Mouse (Mus musculus): Measurements from ENCODE around the gene Rcor1. TPM values are rescaled to one million over a fixed set of nuclear protein-coding genes. Genes with fewer than 3 reads are reported as not detected.

The Rcor1 gene
- polyA plus RNA-seq, 1 experiment from 2014 or later = 19.2 TPM

DNA sequence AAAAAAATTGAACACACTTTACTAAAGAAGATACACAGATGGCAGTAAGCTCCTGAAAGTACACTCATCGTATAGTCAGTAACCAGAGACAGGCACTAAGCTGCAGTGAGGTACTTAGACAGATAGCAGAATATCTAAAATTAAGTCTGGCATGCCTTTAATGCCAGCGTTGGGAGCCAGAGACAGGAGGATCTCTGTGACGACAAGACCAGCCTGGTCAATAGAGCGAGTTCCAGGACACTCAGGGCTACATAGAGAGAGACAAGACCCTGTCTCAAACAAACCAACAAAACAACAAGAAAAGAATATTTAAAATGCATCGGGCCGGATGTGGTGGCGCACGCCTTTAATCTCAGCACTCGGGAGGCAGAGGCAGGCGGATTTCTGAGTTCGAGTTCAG, 41.1 kb upstream of the Rcor1 start:
- ATAC-seq (ENCODE audit: insufficient number of reproducible peaks, insufficient read depth, low FRiP score, low read depth) = no peak
- H3K27ac ChIP-seq (ENCODE audit: low read length) = no peak overlapping the region
- WGBS = 96% methylated on average over 11 of the region's 11 CpGs
- H3K9ac ChIP-seq (replicated peaks; ENCODE audit: low read depth, low read length) = no peak overlapping the region
- no peaks in the 10 kb centered on the region for H3K9me3 ChIP-seq (ENCODE audit: control insufficient read depth, low read depth, low read length)
- no peak overlapping the region for H3K4me2 ChIP-seq (replicated peaks; ENCODE audit: low read depth, low read length)
- H3K4me1 ChIP-seq (ENCODE audit: control insufficient read depth, insufficient read depth, low read length) = no peaks in the 10 kb centered on the region
- no peak overlapping the region for H3K4me3 ChIP-seq (ENCODE audit: low read depth, low read length)
- no peaks in the 10 kb centered on the region for H3K27me3 ChIP-seq (ENCODE audit: control insufficient read depth, insufficient read depth, low read length)
- no peaks in the 10 kb centered on the region for H3K36me3 ChIP-seq (ENCODE audit: control insufficient read depth, insufficient read depth, low read length)

DNA sequence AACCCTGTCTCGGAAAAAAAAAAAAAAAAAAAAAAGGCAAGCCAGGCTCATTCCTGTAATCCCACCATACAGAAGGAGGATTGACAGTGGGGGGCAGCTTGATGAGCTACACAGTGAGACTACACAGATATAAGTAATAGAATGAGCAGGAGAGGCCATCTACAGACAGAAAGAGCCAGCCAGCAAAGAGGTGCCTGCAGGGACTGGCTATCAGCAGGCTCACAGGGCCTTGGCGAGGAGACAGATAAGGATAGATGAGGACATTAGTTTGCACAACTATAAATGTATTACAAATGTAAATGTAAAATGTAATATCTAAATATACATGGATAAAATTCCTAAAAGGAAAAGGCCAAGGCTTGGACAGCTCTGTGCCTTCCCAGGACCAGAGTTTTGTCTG, 39.3 kb upstream of the Rcor1 start:
- WGBS = 70% methylated on average over 2 of the region's 2 CpGs
- Histone ChIP-seq H3K36me3 (ENCODE audit: control insufficient read depth, insufficient read depth, low read length) (no peaks in the 10 kb centered on the region), H3K27ac (ENCODE audit: low read length) (no peak overlapping the region), H3K27me3 (ENCODE audit: control insufficient read depth, insufficient read depth, low read length) (no peaks in the 10 kb centered on the region), H3K4me2 (replicated peaks; ENCODE audit: low read depth, low read length) (no peak overlapping the region), H3K4me3 (ENCODE audit: low read depth, low read length) (no peak overlapping the region), H3K4me1 (ENCODE audit: control insufficient read depth, insufficient read depth, low read length) (no peaks in the 10 kb centered on the region), H3K9ac (replicated peaks; ENCODE audit: low read depth, low read length) (no peak overlapping the region), H3K9me3 (ENCODE audit: control insufficient read depth, low read depth, low read length) (no peaks in the 10 kb centered on the region)
- ATAC-seq (ENCODE audit: insufficient number of reproducible peaks, insufficient read depth, low FRiP score, low read depth) = no peak

DNA sequence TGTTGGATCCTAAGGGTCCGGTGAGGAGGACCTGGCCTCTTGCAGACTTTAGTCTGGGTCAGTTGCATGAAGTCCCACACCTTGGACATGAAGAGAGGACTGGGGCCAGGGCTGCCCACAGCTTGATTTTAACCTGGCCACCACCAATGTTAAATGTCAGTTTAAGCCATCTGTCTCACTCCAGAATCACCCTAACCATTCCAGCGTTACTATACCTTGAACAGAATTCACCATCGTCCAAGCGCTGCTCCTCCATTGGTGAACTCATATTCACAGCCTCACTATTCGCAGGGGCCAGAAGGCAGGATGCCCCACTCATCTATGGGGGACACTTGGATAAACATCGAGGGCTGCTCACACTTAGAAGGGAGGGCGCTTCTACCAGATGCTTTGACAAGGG, 38.2 kb upstream of the Rcor1 start:
- 95% methylated on average over 7 of the region's 7 CpGs for WGBS
- peaks cover 2% of the 10 kb centered on the region; the same call in 1 of the 2 replicates for H3K4me1 ChIP-seq (ENCODE audit: control insufficient read depth, insufficient read depth, low read length)
- ATAC-seq (ENCODE audit: insufficient number of reproducible peaks, insufficient read depth, low FRiP score, low read depth) = no peak
- H3K4me3 ChIP-seq (ENCODE audit: low read depth, low read length) = no peak overlapping the region
- H3K9me3 ChIP-seq (ENCODE audit: control insufficient read depth, low read depth, low read length) = no peaks in the 10 kb centered on the region
- no peaks in the 10 kb centered on the region for H3K27me3 ChIP-seq (ENCODE audit: control insufficient read depth, insufficient read depth, low read length)
- no peak overlapping the region for H3K9ac ChIP-seq (replicated peaks; ENCODE audit: low read depth, low read length)
- H3K4me2 ChIP-seq (replicated peaks; ENCODE audit: low read depth, low read length) = no peak overlapping the region
- no peak overlapping the region for H3K27ac ChIP-seq (ENCODE audit: low read length)
- no peaks in the 10 kb centered on the region for H3K36me3 ChIP-seq (ENCODE audit: control insufficient read depth, insufficient read depth, low read length)

DNA sequence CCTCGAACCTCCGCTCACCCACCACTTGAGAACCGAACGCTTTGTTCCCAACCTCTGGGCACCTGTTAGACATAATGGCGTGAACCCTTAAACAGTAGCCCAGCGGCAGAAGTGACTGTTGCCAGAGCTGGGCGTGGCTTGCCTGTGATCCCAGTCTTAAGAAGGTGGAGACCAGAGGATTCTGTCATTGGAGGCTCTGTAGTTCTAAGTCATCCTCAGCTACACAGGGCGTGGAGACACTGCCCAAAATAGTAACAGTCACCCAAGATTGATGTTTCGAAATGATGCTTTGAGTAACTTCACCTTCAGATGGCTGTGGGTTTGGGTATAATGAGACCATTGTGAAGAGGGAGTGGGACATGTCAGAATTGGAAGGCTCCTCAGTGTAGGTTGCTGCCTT, 35.0 kb upstream of the Rcor1 start:
- 75% methylated on average over 9 of the region's 9 CpGs for WGBS
- ATAC-seq (ENCODE audit: insufficient number of reproducible peaks, insufficient read depth, low FRiP score, low read depth) = no peak

DNA sequence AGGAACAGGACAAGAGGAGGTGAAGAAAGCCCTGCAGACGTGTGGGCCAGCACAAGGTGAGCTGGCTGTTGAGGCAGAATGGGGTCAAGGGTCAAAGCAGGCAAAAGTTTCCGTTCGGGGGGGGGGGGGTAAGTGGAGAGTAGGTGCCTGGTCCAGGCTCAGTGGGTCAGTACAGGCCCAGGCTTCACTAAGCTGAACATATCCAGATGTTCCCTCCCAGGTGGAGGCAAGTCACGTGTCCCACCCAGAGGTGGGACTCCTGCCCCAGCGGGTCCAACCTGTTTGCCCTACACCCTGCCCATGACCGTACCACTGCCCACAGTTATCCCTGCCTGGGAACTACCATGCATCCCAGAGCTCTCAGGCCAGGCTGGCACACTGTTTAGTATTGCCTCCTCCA, 33.3 kb upstream of the Rcor1 start:
- ATAC-seq (ENCODE audit: insufficient number of reproducible peaks, insufficient read depth, low FRiP score, low read depth) = 0 out of 2 replicates have a peak, but pooled peaks have one; percentile 23
- Histone ChIP-seq H3K9me3 (ENCODE audit: control insufficient read depth, low read depth, low read length) (no peaks in the 10 kb centered on the region), H3K36me3 (ENCODE audit: control insufficient read depth, insufficient read depth, low read length) (no peaks in the 10 kb centered on the region), H3K4me1 (ENCODE audit: control insufficient read depth, insufficient read depth, low read length) (peaks cover 33% of the 10 kb centered on the region; the same call in 1 of the 2 replicates), H3K4me3 (ENCODE audit: low read depth, low read length) (no peak overlapping the region), H3K27me3 (ENCODE audit: control insufficient read depth, insufficient read depth, low read length) (no peaks in the 10 kb centered on the region), H3K27ac (ENCODE audit: low read length) (peak overlapping the region; percentile 68; the same call in 1 of the 2 replicates), H3K9ac (replicated peaks; ENCODE audit: low read depth, low read length) (no peak overlapping the region), H3K4me2 (replicated peaks; ENCODE audit: low read depth, low read length) (no peak overlapping the region)
- 61% methylated on average over 6 of the region's 6 CpGs for WGBS

More for the DNA sequence above, 35.0 kb upstream of the Rcor1 start:
- H3K9ac ChIP-seq (replicated peaks; ENCODE audit: low read depth, low read length) = no peak overlapping the region
- H3K4me2 ChIP-seq (replicated peaks; ENCODE audit: low read depth, low read length) = no peak overlapping the region
- H3K4me1 ChIP-seq (ENCODE audit: control insufficient read depth, insufficient read depth, low read length) = peaks cover 30% of the 10 kb centered on the region; the same call in 1 of the 2 replicates
- H3K36me3 ChIP-seq (ENCODE audit: control insufficient read depth, insufficient read depth, low read length) = no peaks in the 10 kb centered on the region
- no peak overlapping the region for H3K4me3 ChIP-seq (ENCODE audit: low read depth, low read length)
- H3K27me3 ChIP-seq (ENCODE audit: control insufficient read depth, insufficient read depth, low read length) = no peaks in the 10 kb centered on the region
- no peaks in the 10 kb centered on the region for H3K9me3 ChIP-seq (ENCODE audit: control insufficient read depth, low read depth, low read length)
- no peak overlapping the region for H3K27ac ChIP-seq (ENCODE audit: low read length)

DNA sequence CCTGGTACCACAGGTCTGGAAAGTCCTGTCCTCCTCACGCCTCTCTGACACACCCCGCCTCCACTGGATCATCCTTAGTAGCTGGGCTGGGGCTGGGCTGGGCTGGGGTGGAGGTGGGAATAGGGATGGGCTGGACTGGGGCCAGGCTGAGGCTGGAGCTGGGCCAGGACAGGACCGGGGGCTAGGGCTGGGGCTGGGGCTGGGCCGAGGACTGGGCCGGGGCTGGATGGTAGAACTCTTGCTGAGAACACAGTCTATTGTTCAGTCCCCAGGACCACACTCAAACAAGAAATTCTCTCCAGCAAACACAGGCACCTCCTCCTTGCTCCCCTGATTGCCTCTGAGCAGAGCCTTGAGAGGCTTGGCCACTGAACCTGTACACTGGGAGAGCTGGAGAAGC, 32.8 kb upstream of the Rcor1 start:
- Histone ChIP-seq H3K4me2 (replicated peaks; ENCODE audit: low read depth, low read length) (no peak overlapping the region), H3K4me1 (ENCODE audit: control insufficient read depth, insufficient read depth, low read length) (peaks cover 33% of the 10 kb centered on the region; the same call in 1 of the 2 replicates), H3K4me3 (ENCODE audit: low read depth, low read length) (no peak overlapping the region), H3K36me3 (ENCODE audit: control insufficient read depth, insufficient read depth, low read length) (no peaks in the 10 kb centered on the region), H3K27ac (ENCODE audit: low read length) (peak overlapping the region; percentile 68), H3K9me3 (ENCODE audit: control insufficient read depth, low read depth, low read length) (no peaks in the 10 kb centered on the region), H3K27me3 (ENCODE audit: control insufficient read depth, insufficient read depth, low read length) (no peaks in the 10 kb centered on the region), H3K9ac (replicated peaks; ENCODE audit: low read depth, low read length) (no peak overlapping the region)
- ATAC-seq (ENCODE audit: insufficient number of reproducible peaks, insufficient read depth, low FRiP score, low read depth) = no peak
- 33% methylated on average over 5 of the region's 5 CpGs for WGBS

DNA sequence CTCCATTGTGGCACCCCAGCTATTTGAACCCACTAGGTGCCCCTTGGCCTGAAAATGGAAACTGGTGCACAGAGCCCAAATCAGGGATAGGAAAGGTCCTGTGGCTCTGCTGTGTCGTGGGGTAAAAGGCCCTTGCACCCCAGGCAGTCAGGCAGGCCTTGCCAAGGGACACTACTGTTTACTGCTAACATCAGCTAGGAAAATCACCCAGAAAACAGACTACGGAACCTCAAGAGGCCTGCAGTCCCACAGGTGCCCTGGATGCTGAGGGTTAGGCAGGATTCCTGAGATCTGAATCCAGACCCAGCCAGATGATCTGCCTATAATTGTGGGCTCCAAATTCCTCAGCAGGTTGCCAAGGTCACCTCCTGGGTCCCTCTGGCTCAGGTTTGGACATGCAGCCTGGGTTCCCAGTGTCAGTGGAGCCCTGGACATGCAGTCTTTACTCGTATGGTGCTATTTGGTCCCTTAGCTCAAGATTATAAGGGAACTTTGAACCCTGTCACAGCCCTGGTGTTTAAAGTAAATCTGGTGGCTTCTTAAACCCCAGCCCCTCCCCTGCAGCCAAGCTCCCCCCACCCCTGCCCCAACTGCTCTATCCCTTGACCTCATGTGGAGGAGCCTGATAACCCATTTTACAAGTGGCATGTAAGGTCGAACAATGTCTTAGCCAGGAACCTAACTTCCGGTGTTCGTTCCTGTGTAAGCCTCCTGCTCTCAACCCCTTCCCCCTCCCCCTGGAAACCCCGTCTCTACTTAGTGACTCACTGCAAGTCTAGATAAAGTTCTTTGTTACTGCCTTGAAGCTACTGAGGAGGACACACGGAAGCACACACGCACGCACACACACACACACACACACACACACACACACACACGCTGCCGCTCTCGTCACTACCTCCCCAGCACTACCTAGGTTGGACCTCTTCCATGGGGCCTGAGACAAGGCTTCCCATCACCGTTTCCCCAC, 31.7 kb upstream of the Rcor1 start:
- WGBS = 49% methylated on average over 14 of the region's 14 CpGs

DNA sequence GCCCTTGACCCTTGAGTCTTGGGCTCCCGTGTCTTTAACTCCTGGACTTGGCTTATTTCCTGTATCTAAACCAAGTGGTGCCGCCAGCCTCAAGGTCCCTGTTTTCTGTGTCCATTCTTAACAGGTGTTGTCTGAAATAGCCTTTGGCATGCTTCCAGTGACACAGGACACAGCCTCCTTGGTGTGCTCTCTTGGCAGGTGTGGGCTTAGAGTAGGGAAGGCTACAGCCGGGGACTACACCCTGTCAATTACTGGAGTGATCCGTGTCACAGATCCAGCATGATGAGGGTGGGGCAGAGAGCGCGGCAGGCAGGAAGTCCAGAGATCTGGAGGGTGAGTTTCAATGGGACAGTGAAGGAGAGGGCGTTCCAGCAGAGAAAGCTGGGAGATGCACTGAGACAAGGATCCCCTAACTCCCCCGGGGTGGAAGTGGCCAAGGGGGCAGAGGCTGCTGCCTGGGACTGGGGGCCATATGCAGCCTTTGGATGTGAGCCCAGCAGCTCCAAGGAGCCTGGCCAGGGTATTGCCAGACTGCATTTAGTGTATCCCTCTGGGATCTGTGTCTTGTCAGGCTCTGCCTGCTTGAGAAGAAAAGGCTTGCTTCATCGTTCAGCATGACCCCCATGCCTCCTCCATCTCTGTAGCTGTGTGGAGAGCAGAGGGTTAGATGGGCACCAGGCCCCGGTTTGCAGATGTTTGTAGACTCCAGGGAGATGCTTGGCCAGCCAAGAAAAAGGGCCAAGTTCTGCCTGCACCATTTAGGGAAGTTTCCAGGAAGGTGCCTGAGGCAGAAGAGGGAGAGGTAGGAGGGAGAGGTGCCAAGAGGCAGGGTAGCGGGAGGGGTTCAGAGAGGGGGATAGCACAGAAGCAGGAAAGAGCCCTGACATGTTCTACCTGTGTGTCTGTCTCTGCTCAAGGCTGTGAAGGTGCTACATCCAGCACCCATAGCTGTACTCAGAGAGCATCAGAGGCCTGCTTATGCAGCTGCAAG, 30.4 kb upstream of the Rcor1 start:
- ATAC-seq (ENCODE audit: insufficient number of reproducible peaks, insufficient read depth, low FRiP score, low read depth) = peak; percentile 19; the same call in 1 of the 2 replicates
- Histone ChIP-seq H3K9ac (replicated peaks; ENCODE audit: low read depth, low read length) (0 out of 2 replicates have a peak overlapping the region, but pooled peaks have one; percentile 10), H3K4me3 (ENCODE audit: low read depth, low read length) (no peak overlapping the region), H3K4me2 (replicated peaks; ENCODE audit: low read depth, low read length) (no peak overlapping the region), H3K27ac (ENCODE audit: low read length) (peak overlapping the region; percentile 57), H3K9me3 (ENCODE audit: control insufficient read depth, low read depth, low read length) (peaks cover 7% of the 10 kb centered on the region; the same call in 1 of the 2 replicates), H3K36me3 (ENCODE audit: control insufficient read depth, insufficient read depth, low read length) (no peaks in the 10 kb centered on the region), H3K27me3 (ENCODE audit: control insufficient read depth, insufficient read depth, low read length) (no peaks in the 10 kb centered on the region), H3K4me1 (ENCODE audit: control insufficient read depth, insufficient read depth, low read length) (peaks cover 33% of the 10 kb centered on the region; the same call in 1 of the 2 replicates)
- WGBS = 43% methylated on average over 11 of the region's 11 CpGs

More for the DNA sequence above, 31.7 kb upstream of the Rcor1 start:
- Histone ChIP-seq H3K9me3 (ENCODE audit: control insufficient read depth, low read depth, low read length) (peaks cover under 1% of the 10 kb centered on the region; the same call in 1 of the 2 replicates), H3K27ac (ENCODE audit: low read length) (peak overlapping the region; percentile 68; the same call in 1 of the 2 replicates), H3K27me3 (ENCODE audit: control insufficient read depth, insufficient read depth, low read length) (no peaks in the 10 kb centered on the region), H3K4me2 (replicated peaks; ENCODE audit: low read depth, low read length) (no peak overlapping the region), H3K4me1 (ENCODE audit: control insufficient read depth, insufficient read depth, low read length) (peaks cover 33% of the 10 kb centered on the region; the same call in 1 of the 2 replicates), H3K36me3 (ENCODE audit: control insufficient read depth, insufficient read depth, low read length) (no peaks in the 10 kb centered on the region), H3K4me3 (ENCODE audit: low read depth, low read length) (no peak overlapping the region), H3K9ac (replicated peaks; ENCODE audit: low read depth, low read length) (no peak overlapping the region)
- peak; percentile 64 for ATAC-seq (ENCODE audit: insufficient number of reproducible peaks, insufficient read depth, low FRiP score, low read depth)
